Mouse (Mus musculus) kidney, embryonic 14.5 days (tissue): ENCODE results near the gene 1810024B03Rik. TPM values are rescaled to one million over a fixed set of nuclear protein-coding genes. Genes with fewer than 3 reads are reported as not detected.
A peak's percentile ranks its signal among the peaks of the same experiment; 100 is the strongest.
"Not testable (repeated sequence)": the region's sequence is repeated elsewhere in the genome, so short reads cannot be mapped to it uniquely, and the experiment has no call there.

Experiments used
- ATAC-seq: fragments of 200-750 bp; cut with Nextera tagmentation; 2 replicates; pipeline ENCODE4 v1.8.0; 2017; ENCODE audit warnings: moderate number of reproducible peaks, mild to moderate bottlenecking, moderate TSS enrichment, moderate library complexity; ENCODE audit not compliant: low FRiP score, low TSS enrichment
- H3K27ac ChIP-seq: fragments of 300-500 bp; sonication (generic); 2 replicates; pipeline ENCODE4 v1.5.1; 2014; ENCODE audit warnings: low read depth, mild to moderate bottlenecking, low read length, moderate library complexity, mixed read lengths
- H3K27me3 ChIP-seq: fragments of 300-500 bp; sonication (generic); 2 replicates; pipeline ENCODE4 v1.6.1; 2014; ENCODE audit warnings: mild to moderate bottlenecking, low read length; ENCODE audit not compliant: control insufficient read depth, insufficient read depth
- H3K36me3 ChIP-seq: fragments of 300-500 bp; sonication (generic); 2 replicates; pipeline ENCODE4 v1.6.1; 2014; ENCODE audit warnings: low read length, mixed read lengths; ENCODE audit not compliant: control insufficient read depth, insufficient read depth
- H3K4me1 ChIP-seq: fragments of 300-500 bp; sonication (generic); 2 replicates; pipeline ENCODE4 v1.6.1; 2014; ENCODE audit warnings: low read length, mixed read lengths; ENCODE audit not compliant: control insufficient read depth, insufficient read depth
- H3K4me2 ChIP-seq: fragments of 300-500 bp; sonication (generic); replicated peaks from 2 replicates; pipeline ENCODE4 v1.6.1; 2014; ENCODE audit warnings: low read depth, mild to moderate bottlenecking, low read length
- H3K4me3 ChIP-seq: fragments of 300-500 bp; sonication (generic); 2 replicates; pipeline ENCODE4 v1.5.1; 2014; ENCODE audit warnings: mild to moderate bottlenecking, low read length
- H3K9ac ChIP-seq: fragments of 300-500 bp; sonication (generic); 2 replicates; pipeline ENCODE4 v1.6.1; 2014; ENCODE audit warnings: low read depth, mild to moderate bottlenecking, low read length, moderate library complexity
- H3K9me3 ChIP-seq: fragments of 300-500 bp; sonication (generic); 2 replicates; pipeline ENCODE4 v1.6.1; 2016; ENCODE audit warnings: low read length; ENCODE audit not compliant: control insufficient read depth
- WGBS: fragments of 180-500 bp; shearing (Covaris S2); extraction: QIAGEN DNeasy Blood & Tissue Kit; methylation state at CpG from one replicate; pipeline ENCODE4 v1.1.7; 2014; 5-methylcytosine and 5-hydroxymethylcytosine counted together
- polyA plus RNA-seq: library from polyadenylated mRNA; unstranded; fragments of >200 nt; fragmentation: Nextera tagmentation; extraction: Ambion mirVana; gene quantifications from 2 replicates; pipeline ENCODE4 v1.2.1, GENCODE M21; 2014

1810024B03Rik gene
- polyA plus RNA-seq, 1 experiment from 2014 or later: 2.7 TPM

DNA sequence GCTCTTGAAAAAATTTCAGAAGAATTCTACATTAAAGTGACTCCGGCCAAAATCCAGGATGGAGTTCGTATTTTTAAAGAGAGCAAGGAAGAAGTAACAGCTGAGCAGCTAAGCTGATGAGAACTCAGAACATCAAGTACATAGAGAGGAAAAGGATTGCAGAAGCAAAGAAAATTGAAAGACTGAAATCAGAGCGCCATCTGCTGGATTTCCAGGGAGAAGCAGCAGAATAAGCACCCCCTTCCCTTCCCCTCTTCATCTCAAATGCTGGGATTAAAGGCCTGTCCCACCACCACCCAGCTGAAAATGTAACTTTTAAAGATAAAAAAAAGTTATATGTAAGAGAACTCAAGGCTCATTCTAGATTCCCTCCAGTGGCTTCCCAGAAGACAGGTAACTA lies 3.1 kb downstream of the 1810024B03Rik start:
- no peak overlapping the region for H3K27ac ChIP-seq
- WGBS: 37% methylated on average over 3 of the region's 3 CpGs
- H3K9ac ChIP-seq: no peak overlapping the region
- no peak overlapping the region for H3K4me3 ChIP-seq
- no peaks in the 10 kb centered on the region for H3K27me3 ChIP-seq
- peaks cover 4% of the 10 kb centered on the region; the same call in 1 of the 2 replicates for H3K4me1 ChIP-seq
- H3K9me3 ChIP-seq: no peaks in the 10 kb centered on the region
- 0 out of 2 replicates have a peak, but pooled peaks cover 7% of the 10 kb centered on the region for H3K36me3 ChIP-seq
- ATAC-seq: no peak
- no peak overlapping the region for H3K4me2 ChIP-seq

DNA sequence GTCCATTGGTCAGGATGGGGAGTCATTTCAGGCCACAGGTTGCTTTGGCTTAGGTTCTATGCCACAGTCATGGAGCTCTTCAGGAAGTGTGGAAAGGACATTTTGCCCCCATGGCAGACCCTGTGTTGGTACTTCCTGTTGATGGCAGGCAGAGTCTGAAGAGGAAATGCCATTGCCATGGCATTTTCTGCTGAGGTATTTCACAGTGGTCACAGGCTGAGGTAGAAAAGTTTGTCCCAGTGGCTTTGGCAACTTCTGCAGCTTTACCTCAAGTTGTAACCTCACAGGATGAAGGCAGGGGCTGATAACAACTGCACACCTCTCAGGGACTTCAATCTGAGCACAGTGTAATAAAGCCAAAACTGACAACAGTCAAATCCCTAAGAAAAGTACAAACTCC lies 18.5 kb downstream of the 1810024B03Rik start:
- Histone ChIP-seq H3K27me3 (no peaks in the 10 kb centered on the region), H3K4me3 (no peak overlapping the region), H3K36me3 (no peaks in the 10 kb centered on the region), H3K27ac (no peak overlapping the region), H3K4me2 (no peak overlapping the region), H3K9me3 (no peaks in the 10 kb centered on the region), H3K9ac (no peak overlapping the region), H3K4me1 (no peaks in the 10 kb centered on the region)
- no peak for ATAC-seq

DNA sequence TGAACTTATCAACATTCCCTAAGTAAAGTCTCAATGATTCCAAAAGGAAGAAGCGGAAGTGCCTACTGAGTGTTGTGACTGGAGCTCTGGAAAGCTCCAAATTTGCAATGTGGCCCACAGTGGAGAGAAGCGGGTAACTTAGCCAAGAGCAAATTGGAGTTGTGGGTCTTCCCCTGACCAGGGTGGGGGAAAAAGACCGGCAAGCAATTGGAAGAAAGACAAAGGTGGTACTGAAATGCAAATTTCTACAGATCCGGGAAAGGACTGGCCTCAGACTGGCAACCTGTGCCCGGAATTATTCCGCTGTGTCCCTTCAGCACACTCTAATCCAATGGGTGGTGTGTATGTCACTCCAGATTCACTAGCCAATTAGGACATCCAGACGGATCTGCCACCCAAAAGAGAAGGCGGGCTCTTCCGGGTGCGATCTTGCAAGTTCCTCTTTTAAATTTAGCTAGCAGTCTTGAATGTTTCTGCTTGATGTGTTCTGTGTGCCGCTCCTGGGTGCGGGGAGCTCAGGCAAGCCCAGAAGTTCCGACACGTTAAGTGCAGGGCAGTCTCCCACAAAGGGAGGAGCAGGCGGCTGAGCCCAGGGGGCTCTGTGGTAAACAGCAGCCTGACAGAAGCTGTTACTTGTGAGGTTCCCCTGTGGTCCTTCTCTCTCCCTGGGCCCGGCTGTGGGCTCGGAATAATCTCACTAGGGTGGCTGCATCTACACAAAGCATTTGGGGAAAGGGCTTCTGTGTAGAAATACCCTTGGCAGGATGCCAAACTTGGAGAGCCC lies 25.3 kb downstream of the 1810024B03Rik start:
- Histone ChIP-seq H3K27ac (peak overlapping the region; percentile 86), H3K36me3 (no peaks in the 10 kb centered on the region), H3K9me3 (no peaks in the 10 kb centered on the region), H3K4me3 (peak overlapping the region; percentile 55), H3K4me1 (no peaks in the 10 kb centered on the region), H3K9ac (peak overlapping the region; percentile 70), H3K27me3 (no peaks in the 10 kb centered on the region), H3K4me2 (peak overlapping the region; percentile 75)
- under 1% methylated on average over 17 of the region's 17 CpGs for WGBS
- peak; percentile 100 for ATAC-seq

DNA sequence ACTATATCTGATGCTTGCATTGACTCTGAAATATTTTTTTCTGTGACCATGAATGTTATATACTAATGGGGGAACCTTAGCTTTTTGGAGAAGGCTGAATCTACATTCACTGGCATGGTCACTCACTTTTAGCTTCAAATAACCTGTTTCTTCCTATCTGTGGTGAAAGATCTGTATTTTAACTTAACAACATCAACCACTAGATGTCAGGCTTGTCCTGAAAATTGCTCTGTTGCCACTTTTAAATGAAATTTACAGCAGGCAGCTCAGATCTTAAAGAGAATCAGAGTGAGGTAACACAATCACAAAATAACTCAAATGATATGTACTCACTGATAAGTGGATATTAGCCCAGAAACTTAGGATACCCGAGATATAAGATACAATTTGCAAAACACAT lies 41.8 kb downstream of the 1810024B03Rik start:
- not testable (repeated sequence) for H3K4me2 ChIP-seq, H3K27ac ChIP-seq, H3K27me3 ChIP-seq, ATAC-seq, H3K4me3 ChIP-seq, H3K4me1 ChIP-seq, H3K9me3 ChIP-seq, H3K36me3 ChIP-seq, H3K9ac ChIP-seq
- 13% methylated on average over 1 of the region's 1 CpGs for WGBS

DNA sequence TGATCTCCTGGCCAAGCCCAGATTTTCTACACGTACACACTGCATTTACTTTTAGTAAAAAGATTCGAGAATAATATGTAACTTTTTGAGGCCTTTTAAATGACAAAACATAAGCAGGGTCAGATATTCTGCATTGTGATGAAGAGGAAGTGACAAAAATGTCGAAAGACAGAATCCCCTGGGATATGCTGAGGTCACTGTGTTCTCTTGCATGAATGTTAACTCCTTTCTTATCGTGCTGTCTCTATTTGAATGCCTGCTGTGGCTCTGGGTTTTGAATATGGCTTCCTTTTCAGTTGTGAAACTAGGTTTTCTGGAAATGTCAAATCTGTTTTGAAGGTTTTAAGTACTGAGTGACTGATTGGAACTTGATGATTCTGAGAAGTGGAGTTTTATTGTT lies 42.4 kb downstream of the 1810024B03Rik start:
- Histone ChIP-seq H3K36me3 (no peaks in the 10 kb centered on the region), H3K9me3 (no peaks in the 10 kb centered on the region), H3K4me2 (no peak overlapping the region), H3K4me1 (no peaks in the 10 kb centered on the region), H3K9ac (no peak overlapping the region), H3K27ac (no peak overlapping the region), H3K4me3 (no peak overlapping the region), H3K27me3 (no peaks in the 10 kb centered on the region)
- no peak for ATAC-seq
- 59% methylated on average over 4 of the region's 4 CpGs for WGBS

DNA sequence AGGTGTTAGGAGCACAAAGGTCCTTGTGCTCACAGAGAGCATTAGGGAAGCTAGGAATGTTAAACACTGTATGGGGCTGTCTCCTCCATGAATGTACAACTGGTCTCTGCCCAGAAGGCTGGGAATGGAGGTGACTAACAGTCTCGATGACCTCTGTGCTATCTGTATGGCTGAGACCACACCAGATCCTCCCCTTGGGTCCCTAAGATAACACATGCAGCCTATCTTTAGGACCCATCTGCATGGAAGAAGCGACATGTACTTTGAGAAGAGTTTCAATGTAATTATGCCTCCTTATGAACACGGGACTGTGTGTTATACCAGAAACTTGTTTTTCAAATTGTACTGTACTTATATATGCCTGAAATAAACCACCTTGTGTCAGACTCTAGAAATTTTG lies 62.4 kb downstream of the 1810024B03Rik start:
- no peaks in the 10 kb centered on the region for H3K27me3 ChIP-seq
- no peaks in the 10 kb centered on the region; the same call in 1 of the 2 replicates for H3K4me1 ChIP-seq
- peaks cover 7% of the 10 kb centered on the region; the same call in 1 of the 2 replicates for H3K36me3 ChIP-seq
- no peaks in the 10 kb centered on the region for H3K9me3 ChIP-seq
- ATAC-seq: no peak
- no peak overlapping the region for H3K4me3 ChIP-seq
- H3K9ac ChIP-seq: no peak overlapping the region
- 78% methylated on average over 3 of the region's 3 CpGs for WGBS
- H3K4me2 ChIP-seq: no peak overlapping the region
- no peak overlapping the region for H3K27ac ChIP-seq

DNA sequence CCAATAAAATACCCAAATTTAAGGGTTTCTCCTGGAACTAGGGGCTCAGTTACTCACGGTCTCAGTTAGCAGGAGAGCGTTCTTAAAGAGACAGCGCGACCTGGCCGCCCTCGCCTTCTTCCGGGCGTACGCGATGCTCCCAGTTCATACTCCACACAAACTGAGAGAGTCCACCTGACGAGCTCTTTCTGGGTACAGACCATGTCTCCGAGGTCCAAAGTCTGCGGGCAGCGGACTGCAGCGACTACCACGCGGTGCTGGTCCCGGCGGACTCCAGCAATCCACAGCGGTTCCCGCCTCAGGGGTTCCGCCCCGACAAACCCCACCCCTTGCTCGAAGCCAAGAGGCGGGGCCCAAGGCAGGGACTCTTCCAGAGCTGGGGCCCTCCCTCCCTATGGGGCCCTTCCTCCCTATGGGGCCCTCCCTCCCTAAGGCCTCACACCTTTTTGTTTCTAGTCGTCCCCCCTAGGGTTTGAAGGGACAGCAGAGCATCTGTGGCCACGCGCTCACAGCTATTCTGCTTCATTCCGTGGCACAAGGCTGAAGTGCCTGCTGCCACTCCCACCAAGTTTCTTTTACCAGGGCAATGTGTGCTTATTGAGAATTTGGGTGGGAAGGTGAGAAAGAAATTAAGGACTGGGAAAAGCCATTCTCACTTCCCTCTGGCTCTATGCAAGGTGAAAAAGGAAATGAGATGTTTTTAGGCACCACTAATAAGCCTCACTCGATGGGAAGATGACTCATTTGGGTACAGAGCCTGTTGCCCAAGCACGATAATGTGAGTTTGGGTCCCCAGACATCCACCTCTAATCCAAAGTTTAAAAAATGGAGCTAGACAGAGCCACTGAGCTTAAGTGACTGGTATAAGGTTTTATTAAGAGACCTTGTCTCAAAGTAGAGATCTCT lies 64.7 kb downstream of the 1810024B03Rik start, which contains the start of gene Itpripl1:
Gene Itpripl1, minus strand, starts transcription at position 285 of the 906 bp plus-strand sequence.
- ATAC-seq: peak; percentile 95
- H3K4me2 ChIP-seq: peak within 1 kb of the TSS; percentile 66
- H3K27me3 ChIP-seq: no peaks in the 10 kb centered on the region
- 2% methylated on average over 31 of the region's 31 CpGs for WGBS
- no peak within 1 kb of the TSS for H3K27ac ChIP-seq
- H3K9me3 ChIP-seq: no peaks in the 10 kb centered on the region
- peaks cover 14% of the 10 kb centered on the region; the same call in 1 of the 2 replicates for H3K36me3 ChIP-seq
- no peaks in the 10 kb centered on the region; the same call in 1 of the 2 replicates for H3K4me1 ChIP-seq
- peak within 1 kb of the TSS; percentile 64 for H3K9ac ChIP-seq
- peak within 1 kb of the TSS; percentile 48 for H3K4me3 ChIP-seq

DNA sequence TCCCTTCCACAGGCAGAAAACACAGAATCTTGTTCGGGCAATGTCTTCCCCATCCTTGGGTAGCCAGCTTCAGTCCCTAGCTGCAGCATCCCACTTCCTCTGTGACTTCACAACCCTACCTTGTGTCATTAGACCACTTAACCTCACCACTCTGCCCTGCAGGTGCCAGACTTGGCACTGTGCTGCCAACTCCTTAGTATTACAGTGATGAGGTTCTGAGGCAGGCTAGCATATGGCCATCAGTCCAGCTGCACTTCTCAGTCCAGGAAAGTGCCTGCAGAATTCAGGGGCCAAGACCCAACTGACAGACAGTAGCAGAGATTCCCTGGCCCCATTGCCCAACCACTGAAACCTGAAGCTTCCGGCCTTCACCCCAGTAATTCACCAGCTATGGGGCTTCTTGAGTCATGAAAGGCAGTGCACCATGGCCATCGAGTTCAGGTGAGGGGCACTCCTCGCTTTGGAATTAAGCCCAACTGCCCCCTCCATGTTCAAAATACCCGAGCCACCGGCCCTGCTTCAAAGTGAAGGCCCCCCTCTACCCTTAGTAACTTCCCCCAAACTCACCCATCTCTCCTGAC lies 65.4 kb downstream of the 1810024B03Rik start:
- Histone ChIP-seq H3K4me1 (peaks cover 2% of the 10 kb centered on the region; the same call in 1 of the 2 replicates), H3K4me2 (peak overlapping the region; percentile 66), H3K27ac (no peak overlapping the region), H3K4me3 (peak overlapping the region; percentile 48), H3K27me3 (no peaks in the 10 kb centered on the region), H3K9me3 (no peaks in the 10 kb centered on the region), H3K36me3 (peaks cover 14% of the 10 kb centered on the region; the same call in 1 of the 2 replicates), H3K9ac (peak overlapping the region; percentile 64)
- no peak; the same call in 1 of the 2 replicates for ATAC-seq
- WGBS: 15% methylated on average over 6 of the region's 6 CpGs
